Mouse (Mus musculus): ENCODE measurements around the gene Yipf3. TPM values are rescaled to one million over a fixed set of nuclear protein-coding genes. Genes with fewer than 3 reads are reported as not detected.
A peak's percentile ranks its signal among the peaks of the same experiment; 100 is the strongest.

Yipf3 gene
- polyA plus RNA-seq, 1 experiment from 2014 or later = 81.9 TPM

GRCm38 (mm10) chr17:46277586-46277985, 29.7 kb downstream of the Yipf3 start:
- Histone ChIP-seq H3K9me3 (replicated peaks) (no peaks in the 10 kb centered on the region), H3K27ac (no peak overlapping the region)
- 23% methylated on average over 4 of the region's 4 CpGs for WGBS

GRCm38 (mm10) chr17:46278011-46278765, 30.3 kb downstream of the Yipf3 start:
- DNase-seq (ENCODE audit: low spot score) = no peak
- Histone ChIP-seq H3K4me1 (peaks cover 54% of the 10 kb centered on the region), H3K27me3 (ENCODE audit: low read depth, poor library complexity, severe bottlenecking) (no peaks in the 10 kb centered on the region), H3K27ac (peak overlapping the region; percentile 68), H3K36me3 (peaks cover 66% of the 10 kb centered on the region), H3K9me3 (replicated peaks) (no peaks in the 10 kb centered on the region), H3K4me3 (no peak overlapping the region)
- 77% methylated on average over 12 of the region's 12 CpGs for WGBS

More at GRCm38 (mm10) chr17:46277586-46277985, 29.7 kb downstream of the Yipf3 start:
- H3K36me3 ChIP-seq = peaks cover 72% of the 10 kb centered on the region
- no peak overlapping the region for H3K4me3 ChIP-seq
- H3K4me1 ChIP-seq = peaks cover 50% of the 10 kb centered on the region
- DNase-seq (ENCODE audit: low spot score) = no peak
- no peaks in the 10 kb centered on the region for H3K27me3 ChIP-seq (ENCODE audit: low read depth, poor library complexity, severe bottlenecking)

- no peaks in the 10 kb centered on the region for H3K9me3 ChIP-seq (replicated peaks)
- H3K36me3 ChIP-seq = peaks cover 35% of the 10 kb centered on the region
- peak; percentile 98 for DNase-seq (ENCODE audit: low spot score)
- WGBS = under 1% methylated on average over 37 of the region's 37 CpGs
- peaks cover 45% of the 10 kb centered on the region for H3K4me1 ChIP-seq
- H3K27me3 ChIP-seq (ENCODE audit: low read depth, poor library complexity, severe bottlenecking) = no peaks in the 10 kb centered on the region
- H3K4me3 ChIP-seq = peak within 1 kb of the TSS; percentile 81
- H3K27ac ChIP-seq = peak within 1 kb of the TSS; percentile 90
These were observed 34.7 kb downstream of the Yipf3 start, which contains the start of gene Tjap1 for GRCm38 (mm10) chr17:46282483-46283123. Gene Tjap1 (minus strand): TSS chr17:46283026.

- H3K9me3 ChIP-seq (replicated peaks) = no peaks in the 10 kb centered on the region
- 27% methylated on average over 9 of the region's 9 CpGs for WGBS
- H3K36me3 ChIP-seq = peaks cover 32% of the 10 kb centered on the region
- no peaks in the 10 kb centered on the region for H3K27me3 ChIP-seq (ENCODE audit: low read depth, poor library complexity, severe bottlenecking)
- peaks cover 45% of the 10 kb centered on the region for H3K4me1 ChIP-seq
- DNase-seq (ENCODE audit: low spot score) = no peak
- H3K27ac ChIP-seq = peak overlapping the region; percentile 90
- peak overlapping the region; percentile 81 for H3K4me3 ChIP-seq
These were observed 35.3 kb downstream of the Yipf3 start for GRCm38 (mm10) chr17:46283140-46283539.

GRCm38 (mm10) chr17:46283911-46284310, 36.0 kb downstream of the Yipf3 start:
- Histone ChIP-seq H3K4me3 (no peak overlapping the region), H3K36me3 (peaks cover 24% of the 10 kb centered on the region), H3K27ac (no peak overlapping the region), H3K9me3 (replicated peaks) (no peaks in the 10 kb centered on the region), H3K4me1 (peaks cover 42% of the 10 kb centered on the region), H3K27me3 (ENCODE audit: low read depth, poor library complexity, severe bottlenecking) (no peaks in the 10 kb centered on the region)
- 90% methylated on average over 8 of the region's 8 CpGs for WGBS
- DNase-seq (ENCODE audit: low spot score) = no peak

DNA sequence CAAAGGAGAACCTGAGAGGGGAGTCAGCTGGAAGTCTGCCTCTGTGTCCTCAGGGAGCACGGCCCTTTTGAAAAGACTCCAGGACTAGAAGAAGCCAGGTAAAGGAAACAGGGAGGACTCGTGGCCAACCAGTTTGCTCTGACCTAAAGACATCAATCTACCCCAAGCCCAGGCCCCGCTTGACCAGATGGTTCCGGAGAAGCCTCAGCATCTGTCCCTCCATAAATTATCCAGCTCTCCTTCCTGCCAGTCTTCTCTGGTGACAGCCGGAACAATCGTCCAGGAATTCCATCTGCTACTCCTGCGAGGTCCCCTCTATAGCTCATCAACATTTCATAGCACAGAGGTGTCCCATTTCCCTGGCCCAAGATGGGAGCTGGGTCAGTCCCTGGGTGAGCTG, 36.8 kb downstream of the Yipf3 start:
- no peaks in the 10 kb centered on the region for H3K9me3 ChIP-seq (replicated peaks)
- H3K36me3 ChIP-seq = peaks cover 17% of the 10 kb centered on the region
- no peak overlapping the region for H3K27ac ChIP-seq
- H3K27me3 ChIP-seq (ENCODE audit: low read depth, poor library complexity, severe bottlenecking) = no peaks in the 10 kb centered on the region
- H3K4me3 ChIP-seq = no peak overlapping the region
- DNase-seq (ENCODE audit: low spot score) = no peak
- WGBS = 43% methylated on average over 7 of the region's 7 CpGs
- peaks cover 42% of the 10 kb centered on the region for H3K4me1 ChIP-seq

DNA sequence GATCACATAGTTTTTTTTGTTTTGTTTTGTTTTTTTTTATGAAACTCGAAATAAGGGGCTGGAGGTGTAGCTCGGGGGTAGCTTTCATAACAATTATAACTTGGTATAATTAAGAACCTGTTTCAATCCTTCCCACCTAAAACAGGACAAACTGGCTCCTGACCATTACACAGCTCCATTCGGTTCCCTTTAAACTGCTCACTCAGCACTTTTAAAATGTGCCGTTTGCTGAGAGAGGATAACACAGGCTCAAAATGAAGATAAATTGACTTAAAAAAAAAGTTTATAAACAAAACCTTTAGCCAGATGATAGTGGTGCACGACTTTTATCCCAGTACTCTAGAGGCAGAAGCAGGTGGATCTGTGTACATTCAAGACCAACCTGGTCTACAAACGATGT, 37.5 kb downstream of the Yipf3 start:
- DNase-seq (ENCODE audit: low spot score) = no peak
- peaks cover 42% of the 10 kb centered on the region for H3K4me1 ChIP-seq
- H3K27me3 ChIP-seq (ENCODE audit: low read depth, poor library complexity, severe bottlenecking) = no peaks in the 10 kb centered on the region
- WGBS = 74% methylated on average over 6 of the region's 6 CpGs
- H3K4me3 ChIP-seq = no peak overlapping the region
- H3K36me3 ChIP-seq = peaks cover 9% of the 10 kb centered on the region
- no peaks in the 10 kb centered on the region for H3K9me3 ChIP-seq (replicated peaks)
- no peak overlapping the region for H3K27ac ChIP-seq

- Histone ChIP-seq H3K4me3 (peak overlapping the region; percentile 15; the same call in 1 of the 2 replicates), H3K27ac (peak overlapping the region; percentile 81), H3K4me1 (peaks cover 28% of the 10 kb centered on the region), H3K27me3 (ENCODE audit: low read depth, poor library complexity, severe bottlenecking) (peaks cover 7% of the 10 kb centered on the region; the same call in 1 of the 2 replicates), H3K36me3 (no peaks in the 10 kb centered on the region), H3K9me3 (replicated peaks) (no peaks in the 10 kb centered on the region)
- DNase-seq (ENCODE audit: low spot score) = peak; percentile 56
- whole genome bisulfite sequencing = 70% methylated on average over 11 of the region's 11 CpGs
These were observed 39.8 kb downstream of the Yipf3 start for GRCm38 (mm10) chr17:46287678-46288095.

GRCm38 (mm10) chr17:46296601-46297000, 48.7 kb downstream of the Yipf3 start:
- WGBS = 52% methylated on average over 6 of the region's 6 CpGs
- peaks cover 91% of the 10 kb centered on the region for H3K27me3 ChIP-seq (ENCODE audit: low read depth, poor library complexity, severe bottlenecking)
- 0 out of 2 replicates have a peak overlapping the region, but pooled peaks have one; percentile 69 for H3K4me3 ChIP-seq
- no peaks in the 10 kb centered on the region for H3K9me3 ChIP-seq (replicated peaks)
- H3K4me1 ChIP-seq = peaks cover 26% of the 10 kb centered on the region
- no peaks in the 10 kb centered on the region for H3K36me3 ChIP-seq
- H3K27ac ChIP-seq = no peak overlapping the region
- DNase-seq (ENCODE audit: low spot score) = no peak

GRCm38 (mm10) chr17:46297028-46297363, 49.1 kb downstream of the Yipf3 start:
- H3K36me3 ChIP-seq = no peaks in the 10 kb centered on the region
- no peak overlapping the region for H3K27ac ChIP-seq
- peak overlapping the region; percentile 69 for H3K4me3 ChIP-seq
- DNase-seq (ENCODE audit: low spot score) = no peak
- H3K9me3 ChIP-seq (replicated peaks) = no peaks in the 10 kb centered on the region
- H3K4me1 ChIP-seq = peaks cover 26% of the 10 kb centered on the region
- H3K27me3 ChIP-seq (ENCODE audit: low read depth, poor library complexity, severe bottlenecking) = peaks cover 91% of the 10 kb centered on the region
- 11% methylated on average over 6 of the region's 6 CpGs for WGBS

GRCm38 (mm10) chr17:46297364-46298219, 49.7 kb downstream of the Yipf3 start, which contains the start of gene Dlk2:
Gene Dlk2 (plus strand): TSS chr17:46297421.
- peak within 1 kb of the TSS; percentile 64 for H3K27ac ChIP-seq
- no peaks in the 10 kb centered on the region for H3K9me3 ChIP-seq (replicated peaks)
- H3K36me3 ChIP-seq = no peaks in the 10 kb centered on the region
- peak; percentile 68 for DNase-seq (ENCODE audit: low spot score)
- H3K27me3 ChIP-seq (ENCODE audit: low read depth, poor library complexity, severe bottlenecking) = peaks cover 89% of the 10 kb centered on the region
- H3K4me3 ChIP-seq = peak within 1 kb of the TSS; percentile 69
- H3K4me1 ChIP-seq = peaks cover 26% of the 10 kb centered on the region
- under 1% methylated on average over 72 of the region's 86 CpGs for WGBS

GRCm38 (mm10) chr17:46298220-46298913, 50.5 kb downstream of the Yipf3 start:
- under 1% methylated on average over 48 of the region's 48 CpGs for WGBS
- DNase-seq (ENCODE audit: low spot score) = peak; percentile 92
- no peaks in the 10 kb centered on the region for H3K36me3 ChIP-seq
- peak overlapping the region; percentile 64 for H3K27ac ChIP-seq
- H3K4me1 ChIP-seq = peaks cover 28% of the 10 kb centered on the region
- H3K9me3 ChIP-seq (replicated peaks) = no peaks in the 10 kb centered on the region
- peaks cover 84% of the 10 kb centered on the region for H3K27me3 ChIP-seq (ENCODE audit: low read depth, poor library complexity, severe bottlenecking)
- H3K4me3 ChIP-seq = peak overlapping the region; percentile 69

Data from limb, embryonic 10.5 days (tissue).